Mouse (Mus musculus) large intestine, adult 2 months (tissue): ENCODE measurements at regions not wholly inside any gene's neighbourhood (a gene's known extent, or its start where the extent isn't known, plus 50 kb on each side); places are given as distances from the start of the nearest gene placed in this dataset.

Source experiments
- DNase-seq: peaks from one replicate; pipeline ENCODE4 v3.0.0-alpha.2; 2012; ENCODE audit warnings: low read depth, low spot score
- WGBS: fragments of 180-500 bp; shearing (Covaris S2); methylation state at CpG from one replicate; pipeline ENCODE4 v1.1.7; 2018; 5-methylcytosine and 5-hydroxymethylcytosine counted together

DNA sequence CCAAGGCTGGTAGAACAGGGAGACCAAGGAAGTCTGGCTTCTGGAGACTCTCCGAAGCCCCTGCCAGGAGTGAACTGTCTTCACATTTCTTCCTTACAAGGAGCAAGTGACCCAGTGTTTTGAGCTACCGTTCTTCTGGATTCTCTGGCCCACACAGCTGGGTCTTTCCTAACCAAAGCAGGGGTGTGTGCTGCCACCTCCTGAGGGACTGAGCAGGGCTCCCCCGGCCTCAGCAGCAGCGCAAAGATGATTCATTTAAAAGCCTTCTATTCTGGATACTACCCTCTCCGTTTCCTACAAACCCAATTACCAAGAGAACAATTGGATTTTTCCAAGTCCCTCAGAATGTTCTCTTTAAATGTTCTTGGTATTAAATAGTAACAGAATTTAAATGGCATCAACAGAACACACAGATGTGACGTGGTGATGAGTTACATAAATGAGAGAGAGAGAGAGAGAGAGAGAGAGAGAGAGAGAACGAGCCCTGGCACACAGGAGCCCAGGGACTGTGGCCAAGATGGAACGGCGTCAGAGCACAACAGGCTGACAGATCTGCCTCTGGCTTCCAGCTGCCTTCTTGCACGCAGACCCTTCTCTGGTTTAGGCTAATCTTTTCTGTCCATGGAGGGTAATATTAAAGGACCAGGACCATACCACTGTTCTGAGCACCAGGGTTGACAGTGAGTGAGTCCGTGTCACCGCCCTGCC is 191.6 kb downstream of the Agtpbp1 start:
- DNase-seq, result no peak
- 73% methylated on average over 12 of the region's 12 CpGs for WGBS

DNA sequence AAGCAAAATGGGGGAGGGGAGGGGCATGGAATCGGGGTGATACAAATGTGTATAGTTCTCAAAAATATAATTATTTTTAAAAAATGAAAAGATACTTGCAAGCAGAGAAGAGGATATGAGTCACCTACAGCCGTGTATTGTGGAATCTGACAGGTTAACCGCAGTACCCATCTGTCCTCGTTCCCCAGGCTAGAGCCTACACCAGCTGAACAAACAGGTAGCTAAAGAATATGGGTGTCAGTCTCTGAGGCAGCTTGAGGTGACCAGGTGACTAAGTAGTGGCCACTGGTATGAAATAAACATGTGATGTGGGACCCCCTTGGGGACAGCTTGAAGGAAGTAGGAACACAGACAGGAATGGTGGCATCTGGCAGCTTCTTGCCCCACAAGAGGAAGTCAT is 192.2 kb downstream of the Agtpbp1 start:
- 63% methylated on average over 4 of the region's 4 CpGs for WGBS
- no peak for DNase-seq

DNA sequence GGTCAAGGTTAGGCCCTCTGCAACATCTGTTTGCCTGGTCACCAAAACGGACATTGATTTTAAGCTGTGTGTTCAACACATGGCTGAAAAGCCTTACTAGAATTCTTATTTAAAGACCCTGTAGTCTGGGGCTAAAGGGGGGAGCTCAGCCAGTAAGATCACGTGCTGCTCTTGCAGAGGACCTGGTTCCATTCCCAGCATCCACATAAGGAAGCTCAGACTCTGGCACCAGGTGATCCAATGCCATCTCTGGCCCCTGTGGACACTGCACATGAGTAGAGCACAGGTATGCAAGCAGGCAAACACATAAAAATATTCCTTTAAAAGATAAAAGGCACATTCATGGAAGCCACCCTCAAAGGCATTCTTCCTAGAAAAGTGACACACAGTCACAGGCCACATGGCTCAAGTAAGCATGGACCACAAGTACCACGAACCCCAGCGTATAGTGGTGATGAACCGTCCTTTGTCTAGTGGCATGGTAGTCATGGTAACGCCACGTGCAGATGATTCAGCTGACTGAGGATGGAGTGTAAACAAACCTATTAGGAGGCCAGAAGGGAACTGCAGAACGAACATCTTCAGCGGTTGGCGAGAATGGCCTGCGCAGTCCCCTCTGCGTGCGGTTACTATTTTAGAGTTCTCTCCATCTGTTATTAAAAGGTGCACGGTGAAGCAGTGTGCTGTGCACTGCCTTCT is 197.3 kb downstream of the Agtpbp1 start:
- WGBS, result 67% methylated on average over 14 of the region's 14 CpGs
- DNase-seq, result no peak

DNA sequence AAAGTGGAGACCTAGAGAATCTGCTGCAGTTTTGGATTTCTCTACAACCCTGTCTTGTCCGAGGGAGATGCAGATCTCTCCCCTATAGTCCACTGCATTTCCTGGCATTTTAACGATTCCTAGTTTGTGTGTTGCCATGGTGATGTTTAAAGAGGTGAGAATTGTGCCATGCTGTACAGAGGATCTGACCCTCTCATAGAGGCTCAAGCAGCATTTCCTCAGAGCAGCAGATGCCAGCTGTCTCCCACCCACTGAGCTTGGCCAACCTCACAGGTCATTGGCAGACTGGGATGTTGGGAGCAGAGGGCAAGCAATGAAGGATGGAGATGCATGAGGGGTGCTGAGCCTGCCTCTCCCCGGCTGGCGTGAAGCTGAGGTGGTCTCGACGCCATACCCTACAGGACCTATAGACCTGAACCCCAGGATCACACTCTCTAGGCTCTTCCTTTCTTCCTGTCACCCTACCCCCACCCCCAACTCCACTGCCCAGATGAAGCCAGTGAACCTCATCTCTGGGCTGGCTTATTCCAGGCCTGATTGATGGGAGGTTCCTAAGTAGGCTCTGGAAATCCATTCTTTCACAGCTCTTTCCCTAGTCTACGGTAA is 198.0 kb downstream of the Agtpbp1 start:
- 78% methylated on average over 7 of the region's 7 CpGs for WGBS
- no peak for DNase-seq

DNA sequence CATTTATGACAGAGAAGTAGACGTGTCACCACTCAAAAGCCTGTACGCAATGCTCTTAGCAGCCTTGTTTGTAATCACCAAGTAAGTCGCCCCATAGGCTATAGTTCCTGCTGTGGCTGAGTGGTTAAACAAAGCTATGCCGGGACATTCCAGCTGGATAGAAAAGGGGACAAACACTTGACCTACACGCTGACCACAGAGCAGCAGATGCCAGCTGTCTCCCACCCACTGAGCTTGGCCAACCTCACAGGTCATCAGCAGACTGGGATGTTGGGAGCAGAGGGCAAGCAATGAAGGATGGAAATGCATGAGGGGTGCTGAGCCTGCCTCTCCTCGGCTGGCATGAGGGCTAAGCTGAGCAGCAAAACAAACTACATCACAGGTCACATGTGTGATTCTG is 199.2 kb downstream of the Agtpbp1 start:
- DNase-seq, result no peak
- 58% methylated on average over 6 of the region's 6 CpGs for WGBS

DNA sequence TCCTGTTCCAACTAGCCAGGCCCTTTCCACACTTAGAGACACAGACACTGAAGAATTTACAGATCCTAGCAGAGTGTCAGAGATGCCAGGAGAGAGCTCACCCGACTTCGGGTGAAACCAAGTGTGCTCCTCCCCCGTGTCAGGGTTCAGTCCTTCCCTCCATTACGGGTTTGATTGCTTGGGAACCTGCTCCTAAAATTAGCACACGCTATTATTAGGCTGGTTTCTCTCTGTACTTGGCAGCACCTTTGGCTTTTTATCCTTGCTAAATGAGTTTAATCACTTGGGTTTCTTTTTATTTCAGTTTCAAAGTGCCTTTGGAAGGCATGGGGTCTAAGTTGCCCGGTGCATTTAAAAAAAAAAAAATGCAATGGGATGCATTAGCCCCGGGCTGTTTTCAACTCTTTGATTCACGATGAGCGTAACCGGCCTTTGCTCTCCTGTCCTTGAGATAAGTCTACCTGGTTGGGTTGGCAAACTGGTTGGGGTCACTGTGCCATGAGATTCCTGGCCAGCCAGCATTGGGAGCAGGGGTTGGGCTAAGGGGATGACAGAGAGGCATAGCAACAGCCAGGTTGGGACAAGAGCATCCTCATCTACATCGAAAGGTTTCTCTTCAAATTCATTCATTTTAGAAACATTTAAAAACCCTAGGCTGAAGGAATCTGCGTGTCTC is 214.7 kb downstream of the Agtpbp1 start:
- DNase-seq, result no peak
- WGBS, result 84% methylated on average over 12 of the region's 12 CpGs

DNA sequence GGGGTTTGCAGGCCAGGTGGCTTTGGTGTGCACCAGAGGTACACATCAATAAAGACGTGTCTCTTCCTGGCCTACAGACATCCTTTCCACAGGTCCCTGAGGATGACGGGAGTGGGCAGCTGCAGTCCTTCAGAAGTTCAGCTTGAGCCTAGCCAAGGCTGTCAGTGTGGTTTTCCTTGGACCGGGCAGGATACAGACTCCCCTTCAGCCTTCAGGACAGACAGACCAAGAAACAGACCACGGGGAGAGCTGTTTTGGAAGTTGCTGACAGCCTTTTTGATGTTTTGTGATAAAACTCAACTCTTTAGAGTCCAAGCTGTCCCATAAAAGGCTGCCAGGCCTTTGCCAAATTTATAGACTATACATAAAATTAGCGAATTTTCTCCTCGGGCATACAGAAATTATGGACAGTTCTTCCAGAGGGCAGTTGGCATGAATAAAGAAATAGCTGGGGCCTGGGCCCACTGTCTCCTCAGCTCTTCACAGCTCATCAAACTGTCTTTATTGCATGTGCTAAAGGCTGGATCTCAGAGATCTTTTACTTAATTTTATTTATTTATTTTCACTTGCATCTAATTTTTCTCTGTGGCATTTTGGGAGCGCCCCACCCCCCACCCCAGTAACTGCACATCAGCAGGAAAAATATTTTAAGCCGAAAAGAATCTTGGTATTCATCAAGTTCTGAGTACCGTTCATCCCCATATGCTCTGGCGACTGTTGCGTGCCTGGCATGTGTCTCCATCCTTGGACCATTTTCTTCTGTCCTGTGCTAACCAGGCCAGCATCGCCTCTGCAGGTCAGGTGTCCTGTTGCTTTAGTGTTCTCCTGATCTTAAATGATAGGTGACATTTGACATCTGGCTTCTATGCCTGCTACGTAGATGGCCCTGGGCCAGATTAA is 216.2 kb downstream of the Agtpbp1 start:
- 72% methylated on average over 13 of the region's 13 CpGs for WGBS
- no peak for DNase-seq

DNA sequence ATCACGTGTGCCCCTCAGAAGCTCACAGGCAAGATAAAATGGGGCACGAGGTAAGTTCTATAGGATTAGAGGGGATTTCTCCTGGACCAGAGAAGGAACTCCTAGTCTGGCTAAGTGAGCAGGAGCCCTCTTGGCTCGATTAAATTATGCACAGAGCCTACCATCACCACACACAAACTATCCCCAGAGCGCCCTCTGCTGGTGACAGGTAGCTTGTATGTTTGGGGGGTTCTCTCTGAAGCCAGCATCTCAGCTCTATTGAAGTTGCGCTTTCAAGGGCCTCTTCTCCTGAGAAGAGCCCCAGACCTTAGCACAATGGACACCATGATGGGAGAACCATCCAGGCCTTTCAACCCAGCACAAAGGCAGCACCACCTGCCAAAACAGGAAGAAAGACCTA is 219.6 kb downstream of the Agtpbp1 start:
- WGBS, result 38% methylated on average over 5 of the region's 5 CpGs

DNA sequence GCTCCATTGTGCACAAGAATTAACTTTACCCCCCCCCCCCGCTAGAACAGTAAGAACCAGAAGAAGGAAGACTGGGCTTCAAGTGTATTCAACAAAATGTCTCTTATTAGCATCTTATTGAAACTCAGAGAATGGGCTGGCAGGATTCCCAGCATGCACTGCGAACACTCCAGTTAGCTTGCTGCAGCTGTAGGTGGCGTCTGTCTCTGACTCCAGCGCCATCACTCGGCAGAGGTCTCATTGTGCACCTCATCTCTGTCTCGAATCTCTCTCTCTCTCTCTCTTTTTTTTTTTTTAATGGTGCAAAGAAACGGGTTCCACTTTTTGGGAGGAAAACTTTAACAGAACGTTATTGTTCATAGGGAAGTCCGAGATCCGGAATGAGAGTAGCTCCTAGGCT is 221.6 kb downstream of the Agtpbp1 start:
- 79% methylated on average over 10 of the region's 10 CpGs for WGBS
- DNase-seq, result no peak

More for the DNA sequence above, 219.6 kb downstream of the Agtpbp1 start:
- DNase-seq, result peak; percentile 14

DNA sequence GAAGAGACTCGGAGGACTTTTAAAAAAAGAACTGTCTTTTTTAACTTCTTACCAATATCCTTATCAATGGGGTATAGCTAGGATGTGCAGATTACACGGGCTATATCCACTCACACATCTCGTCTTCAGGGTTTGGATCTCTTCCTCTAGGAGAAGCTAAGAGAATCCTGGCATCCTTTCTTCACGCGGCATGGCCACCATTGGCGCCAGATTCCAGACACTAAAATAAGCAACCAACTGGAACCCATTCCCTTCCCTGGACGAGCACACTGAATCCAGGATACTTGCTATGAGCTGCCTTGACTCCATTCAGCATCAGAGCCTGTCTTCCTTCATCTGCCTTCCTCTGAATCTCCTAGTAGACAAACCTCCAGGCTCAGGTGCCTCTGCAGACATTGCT is 223.7 kb downstream of the Agtpbp1 start:
- WGBS, result 85% methylated on average over 7 of the region's 7 CpGs
- DNase-seq, result no peak

DNA sequence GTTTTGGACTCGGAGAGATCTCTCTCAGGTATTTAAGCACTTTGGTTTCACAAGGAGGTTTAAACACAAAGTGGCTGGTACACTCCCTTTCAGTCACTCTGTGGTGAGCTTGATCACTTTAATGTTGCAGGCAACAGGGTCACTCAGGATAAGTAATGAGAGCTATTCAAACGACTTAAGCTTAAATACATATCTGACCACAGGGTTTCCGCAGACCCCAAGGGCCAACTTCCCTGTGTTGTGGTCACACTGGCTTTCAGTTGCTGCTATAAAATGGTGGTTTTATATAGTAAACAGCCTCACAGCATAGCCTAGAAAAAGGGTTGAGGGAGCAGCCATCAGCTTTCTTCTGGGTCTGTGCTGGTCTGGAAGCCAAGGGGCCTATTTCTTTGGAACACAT is 225.0 kb downstream of the Agtpbp1 start:
- 68% methylated on average over 3 of the region's 3 CpGs for WGBS

DNA sequence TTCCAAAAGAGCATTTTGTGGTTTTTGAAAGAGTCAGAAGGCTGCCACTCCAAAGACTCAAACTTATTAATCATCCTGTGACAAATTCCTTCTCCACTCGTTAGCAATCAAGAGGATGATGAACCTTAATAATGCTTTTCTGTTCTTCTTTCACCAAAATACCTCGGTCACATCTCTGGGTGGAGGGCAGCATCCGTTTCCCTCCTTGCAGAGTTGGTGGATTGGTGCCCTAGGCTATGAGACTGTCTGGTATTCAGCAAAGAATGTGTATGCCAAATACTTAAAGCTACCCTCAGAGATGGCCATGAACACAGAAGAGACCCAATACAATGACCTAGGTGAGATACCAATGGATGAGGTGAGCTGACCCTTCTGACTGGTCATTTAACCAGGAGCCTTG is 226.6 kb downstream of the Agtpbp1 start:
- DNase-seq, result no peak
- WGBS, result 77% methylated on average over 3 of the region's 3 CpGs

More for the DNA sequence above, 225.0 kb downstream of the Agtpbp1 start:
- DNase-seq, result no peak

DNA sequence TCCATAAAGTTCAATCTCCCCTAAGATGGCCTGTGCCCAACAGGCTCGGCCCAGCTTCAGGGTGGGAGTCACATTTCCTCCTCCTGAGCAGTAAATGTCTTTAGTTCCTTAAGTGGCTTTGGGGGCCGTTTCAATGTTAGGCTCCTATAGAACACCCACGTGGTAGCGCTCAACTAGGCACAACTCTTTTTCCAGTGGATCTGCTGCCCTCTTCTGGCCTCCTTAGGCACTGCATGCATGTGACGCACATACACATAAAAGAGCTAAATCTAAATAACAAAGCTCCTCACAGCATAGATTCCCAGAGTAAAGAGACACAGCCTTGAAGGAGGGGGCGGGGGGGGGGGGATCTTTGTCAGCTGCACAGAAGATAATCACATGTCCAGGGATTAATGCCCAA is 233.6 kb downstream of the Agtpbp1 start:
- WGBS, result 62% methylated on average over 6 of the region's 6 CpGs
- no peak for DNase-seq

DNA sequence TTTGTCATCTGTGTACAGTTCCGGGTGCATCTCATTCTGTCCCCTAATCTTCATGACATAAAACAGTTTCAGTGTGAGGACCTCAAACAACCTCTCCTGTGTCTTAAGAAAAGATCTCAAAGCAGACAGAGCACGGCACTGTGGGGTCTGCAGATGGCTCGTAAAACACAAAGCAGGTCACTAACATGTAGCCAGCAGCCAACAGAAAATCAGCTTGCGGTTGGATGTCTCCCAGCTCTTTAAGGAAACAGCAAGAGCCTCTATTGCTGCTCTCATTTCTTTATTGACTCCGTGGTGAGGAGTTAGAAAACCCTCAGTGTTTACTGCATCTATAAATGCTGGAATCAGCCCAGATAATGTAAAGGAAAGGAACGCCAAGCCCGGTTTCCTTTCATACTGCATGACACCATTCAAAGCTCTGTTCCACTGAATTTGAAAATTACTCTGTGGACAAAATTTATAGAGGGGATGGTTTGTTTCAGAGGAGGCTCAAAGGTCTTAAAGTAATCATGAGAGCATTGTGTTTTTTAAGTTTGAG is 234.3 kb downstream of the Agtpbp1 start:
- DNase-seq, result no peak
- 18% methylated on average over 7 of the region's 7 CpGs for WGBS

DNA sequence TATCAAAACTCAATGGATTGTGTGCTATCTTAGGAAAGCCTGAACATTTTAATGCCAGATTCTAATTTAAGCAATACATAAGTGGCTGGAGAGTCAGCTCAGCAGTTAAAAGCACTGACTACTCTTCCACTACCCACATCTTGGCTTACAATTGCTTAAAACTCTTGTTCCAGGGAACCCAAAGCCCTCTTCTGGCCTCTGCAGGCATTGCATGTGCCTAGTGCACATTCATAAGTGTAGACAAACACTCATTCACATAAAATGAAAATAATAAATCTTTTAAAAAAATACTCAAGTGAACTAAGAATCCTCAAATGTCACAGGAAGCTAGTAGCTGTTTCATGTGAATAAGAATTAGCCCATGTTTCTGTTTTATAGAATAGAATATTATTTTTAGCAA is 236.5 kb downstream of the Agtpbp1 start:
- no peak for DNase-seq

DNA sequence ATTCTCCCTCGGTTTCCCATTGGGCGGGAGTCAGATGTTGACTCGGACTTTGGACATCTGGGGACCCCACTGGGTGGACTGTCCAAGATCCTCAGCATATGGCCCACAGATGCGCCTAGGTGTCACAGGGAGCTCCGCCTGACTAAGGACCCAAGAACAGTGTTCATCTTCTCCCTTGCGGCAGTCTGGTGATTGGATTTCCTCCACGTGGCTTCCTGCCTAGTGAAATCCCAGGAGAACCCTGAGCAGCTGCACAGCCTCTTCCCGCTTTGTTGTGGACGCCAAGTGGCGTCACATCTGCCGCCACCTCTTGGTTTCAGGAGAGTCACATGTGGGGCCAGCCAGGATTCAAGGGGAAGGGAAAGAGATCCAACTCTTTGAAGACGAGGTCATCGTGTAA is 243.2 kb downstream of the Agtpbp1 start:
- no peak for DNase-seq
- 81% methylated on average over 13 of the region's 13 CpGs for WGBS

DNA sequence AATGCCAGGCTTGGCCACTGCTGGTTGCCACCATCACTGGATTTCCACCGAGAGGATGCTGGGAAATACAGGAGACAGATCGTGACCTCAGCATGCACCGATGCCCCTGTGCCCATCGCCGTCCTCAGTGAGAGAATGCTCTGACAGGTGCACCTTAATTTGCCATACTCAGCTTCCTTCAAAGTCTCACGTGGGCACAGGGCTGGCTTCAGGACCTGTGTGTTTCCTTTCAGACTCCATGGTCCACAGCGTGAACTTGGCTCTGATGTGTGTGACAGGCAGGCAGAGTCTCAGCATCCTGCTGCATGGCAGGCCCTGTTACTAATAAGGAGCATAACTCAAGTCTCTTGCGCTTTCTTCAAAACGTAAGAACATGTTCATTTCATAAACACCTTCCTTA is 246.6 kb downstream of the Agtpbp1 start:
- 89% methylated on average over 9 of the region's 9 CpGs for WGBS
- DNase-seq, result no peak

DNA sequence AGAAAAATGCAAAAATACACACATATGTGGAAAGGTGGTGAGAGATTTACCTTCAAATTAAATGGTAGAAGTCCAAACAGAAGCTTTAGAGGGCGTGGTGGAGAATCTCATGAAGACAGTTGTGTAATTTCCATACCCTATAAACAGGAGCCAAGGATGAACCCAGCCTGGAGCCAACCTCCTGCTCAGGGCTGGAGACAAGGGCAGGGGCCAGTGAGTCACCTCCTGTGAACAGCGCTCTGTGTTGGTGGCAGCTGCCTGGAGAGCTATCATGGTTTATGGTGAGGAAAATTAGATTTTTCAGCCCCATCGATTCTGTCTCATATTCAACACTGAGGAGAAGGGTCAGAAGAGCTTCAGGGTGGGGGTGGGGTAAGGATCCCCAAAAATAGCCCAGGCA is 261.1 kb downstream of the Agtpbp1 start:
- DNase-seq, result no peak
- 82% methylated on average over 3 of the region's 3 CpGs for WGBS

DNA sequence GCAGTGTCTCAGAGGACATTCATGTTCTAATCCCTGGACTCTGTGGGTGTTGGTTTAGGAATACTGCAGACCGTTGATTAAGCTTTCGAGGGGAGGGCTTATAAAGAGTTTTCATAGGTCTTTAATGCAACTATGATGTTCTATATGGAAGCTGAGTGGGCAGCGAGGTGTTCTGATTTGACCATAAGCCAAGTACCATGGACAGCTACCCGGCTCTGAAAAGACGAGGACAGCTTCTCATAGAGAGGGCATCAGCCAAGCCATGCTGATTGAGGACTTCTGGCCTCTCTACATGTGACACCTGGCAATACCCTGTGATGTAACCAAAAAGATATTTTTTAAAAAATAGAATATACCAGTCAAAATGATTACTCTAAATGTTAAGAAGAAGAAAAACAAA is 261.6 kb downstream of the Agtpbp1 start:
- 34% methylated on average over 5 of the region's 5 CpGs for WGBS
- no peak for DNase-seq
